Mouse (Mus musculus): ENCODE data around the gene Rsg1.

DNA sequence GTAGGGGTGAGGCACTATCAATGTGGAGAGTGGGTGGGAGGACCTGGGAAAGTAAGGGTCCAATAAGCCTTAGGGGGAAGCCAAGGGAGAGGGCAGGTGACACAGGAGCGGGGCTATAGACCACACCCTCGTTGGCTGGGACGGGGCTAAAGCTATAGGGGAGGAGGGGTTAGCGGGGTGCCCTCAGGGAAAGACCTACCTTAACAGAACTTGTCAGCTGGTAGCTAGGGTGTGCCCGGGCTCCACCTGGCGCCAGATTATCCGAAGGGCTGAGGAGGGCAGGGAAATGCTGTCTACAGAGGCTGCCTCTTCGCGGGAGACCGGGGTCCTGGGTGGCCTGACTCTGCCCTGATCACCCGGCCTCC lies 34.8 kb downstream of the Rsg1 start:
- TF ChIP-seq CTCF (IDR thresholded peaks at IDR 0.05; ENCODE audit: extremely low read depth, insufficient read length, insufficient replicate concordance, low read depth, low read length), result no peak
- TF ChIP-seq POLR2A (IDR thresholded peaks at IDR 0.05; ENCODE audit: low read depth, low read length), result no peak
